Mouse (Mus musculus) neural tube, embryonic 14.5 days (tissue): ENCODE measurements around the gene Ptprc. TPM values are rescaled to one million over a fixed set of nuclear protein-coding genes. Genes with fewer than 3 reads are reported as not detected.

ENCODE experiments used
- ATAC-seq: fragments of 200-750 bp; cut with Nextera tagmentation; 2 replicates; pipeline ENCODE4 v1.8.0; 2017; ENCODE audit warnings: low read depth, mild to moderate bottlenecking, moderate TSS enrichment, moderate library complexity
- H3K27ac ChIP-seq: fragments of 300-500 bp; sonication (generic); 2 replicates; pipeline ENCODE4 v1.5.1; 2014; ENCODE audit warnings: low read depth, mild to moderate bottlenecking, control low read depth, low read length, moderate library complexity, mixed read lengths
- H3K27me3 ChIP-seq: fragments of 300-500 bp; sonication (generic); 2 replicates; pipeline ENCODE4 v1.6.1; 2014; ENCODE audit warnings: low read length; ENCODE audit not compliant: control insufficient read depth, insufficient read depth
- H3K36me3 ChIP-seq: fragments of 300-500 bp; sonication (generic); 2 replicates; pipeline ENCODE4 v1.6.1; 2014; ENCODE audit warnings: low read length, mixed read lengths; ENCODE audit not compliant: control insufficient read depth, insufficient read depth
- H3K4me1 ChIP-seq: fragments of 300-500 bp; sonication (generic); 2 replicates; pipeline ENCODE4 v1.6.1; 2014; ENCODE audit warnings: low read length; ENCODE audit not compliant: control insufficient read depth, insufficient read depth
- H3K4me2 ChIP-seq: fragments of 300-500 bp; sonication (generic); 2 replicates; pipeline ENCODE4 v1.6.1; 2014; ENCODE audit warnings: mild to moderate bottlenecking, low read depth, low read length, control low read depth
- H3K4me3 ChIP-seq: fragments of 300-500 bp; sonication (generic); 2 replicates; pipeline ENCODE4 v1.5.1; 2014; ENCODE audit warnings: low read depth, low read length, control low read depth, mixed read lengths
- H3K9ac ChIP-seq: fragments of 300-500 bp; sonication (generic); replicated peaks from 2 replicates; pipeline ENCODE4 v1.6.1; 2014; ENCODE audit warnings: low read depth, mild to moderate bottlenecking, control low read depth, low read length, mixed read lengths
- H3K9me3 ChIP-seq: fragments of 300-500 bp; sonication (generic); 2 replicates; pipeline ENCODE4 v1.6.1; 2016; ENCODE audit warnings: low read length; ENCODE audit not compliant: control insufficient read depth
- WGBS: fragments of 180-500 bp; shearing (Covaris S2); extraction: QIAGEN DNeasy Blood & Tissue Kit; methylation state at CpG from one replicate; pipeline ENCODE4 v1.1.7; 2014; 5-methylcytosine and 5-hydroxymethylcytosine counted together
- polyA plus RNA-seq: library from polyadenylated mRNA; unstranded; fragments of >200 nt; fragmentation: Nextera tagmentation; extraction: Ambion mirVana; gene quantifications from 2 replicates; pipeline ENCODE4 v1.2.1, GENCODE M21; 2014

The Ptprc gene
- polyA plus RNA-seq, 1 experiment from 2014 or later, result 0.51 TPM

- Histone ChIP-seq H3K4me1 (no peaks in the 10 kb centered on the region), H3K9me3 (no peaks in the 10 kb centered on the region), H3K4me3 (no peak overlapping the region), H3K27ac (no peak overlapping the region), H3K27me3 (no peaks in the 10 kb centered on the region), H3K36me3 (no peaks in the 10 kb centered on the region), H3K9ac (no peak overlapping the region), H3K4me2 (no peak overlapping the region)
- WGBS, result 71% methylated on average over 1 of the region's 1 CpGs
- no peak for ATAC-seq
Observed at GRCm38 (mm10) chr1:138125281-138125680, 50.2 kb downstream of the Ptprc start.

DNA sequence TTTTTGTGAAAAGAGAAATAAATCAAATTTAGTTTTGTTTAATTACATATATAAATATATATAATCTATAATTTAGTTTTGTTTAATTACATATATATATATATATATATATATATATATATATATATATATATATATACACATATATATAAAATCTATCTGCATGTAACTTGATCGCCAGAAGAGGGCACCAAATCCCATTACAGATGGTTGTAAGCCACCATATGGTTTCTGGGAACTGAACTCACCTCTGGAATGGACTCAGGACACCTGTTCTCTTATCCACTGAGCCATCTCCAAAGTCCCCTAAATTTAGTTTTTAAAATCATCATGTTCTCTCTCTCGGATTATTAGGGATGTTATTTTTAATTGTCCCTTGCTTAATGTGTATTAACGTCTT, 51.6 kb downstream of the Ptprc start:
- H3K9me3 ChIP-seq, result no peaks in the 10 kb centered on the region
- no peaks in the 10 kb centered on the region for H3K4me1 ChIP-seq
- no peak overlapping the region for H3K4me2 ChIP-seq
- no peaks in the 10 kb centered on the region for H3K27me3 ChIP-seq
- 42% methylated on average over 3 of the region's 3 CpGs for WGBS
- H3K36me3 ChIP-seq, result no peaks in the 10 kb centered on the region
- no peak for ATAC-seq
- H3K4me3 ChIP-seq, result no peak overlapping the region
- H3K9ac ChIP-seq, result no peak overlapping the region
- H3K27ac ChIP-seq, result no peak overlapping the region

DNA sequence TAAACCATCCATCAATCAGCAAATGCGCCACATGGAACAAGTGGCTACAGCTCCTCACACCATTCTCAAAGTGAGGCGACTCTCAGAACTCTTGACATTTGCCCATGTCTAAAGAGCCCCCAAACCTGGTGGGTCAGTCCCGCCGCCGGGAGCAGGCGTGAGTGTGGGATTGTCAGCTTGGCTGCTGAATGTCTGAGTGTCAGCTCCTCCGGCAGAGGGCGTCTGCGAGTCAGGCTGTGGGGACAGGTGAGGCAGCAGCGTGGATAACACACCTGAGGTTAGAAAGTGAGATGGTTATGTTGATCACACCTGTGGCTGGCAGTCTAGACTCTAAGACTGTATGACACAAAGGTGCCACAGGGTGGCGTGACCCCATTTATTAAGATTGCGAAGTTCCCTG, 55.6 kb downstream of the Ptprc start:
- H3K4me1 ChIP-seq, result no peaks in the 10 kb centered on the region
- no peaks in the 10 kb centered on the region for H3K9me3 ChIP-seq
- 65% methylated on average over 12 of the region's 12 CpGs for WGBS
- H3K9ac ChIP-seq, result no peak overlapping the region
- no peaks in the 10 kb centered on the region for H3K27me3 ChIP-seq
- no peaks in the 10 kb centered on the region for H3K36me3 ChIP-seq
- H3K4me3 ChIP-seq, result no peak overlapping the region
- no peak overlapping the region for H3K4me2 ChIP-seq
- no peak for ATAC-seq
- H3K27ac ChIP-seq, result no peak overlapping the region

DNA sequence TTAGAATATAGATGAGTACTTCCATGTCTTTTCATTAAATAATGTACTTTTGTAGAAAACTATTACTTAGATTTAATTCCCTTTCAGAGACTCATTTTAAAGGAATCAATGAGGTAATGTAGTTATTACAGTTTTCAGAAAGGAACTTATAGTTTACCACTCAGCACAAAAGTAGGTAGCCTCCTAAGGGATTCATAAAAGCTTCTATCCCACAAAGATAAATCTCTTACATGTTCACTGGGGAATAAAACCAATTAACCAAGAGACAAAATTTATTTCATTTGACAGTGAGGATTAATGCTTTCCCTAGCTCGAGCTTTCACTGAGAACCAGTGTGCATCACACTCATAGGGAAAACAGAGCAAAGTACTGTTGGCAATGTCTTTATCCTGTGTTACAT, 82.3 kb downstream of the Ptprc start:
- Histone ChIP-seq H3K4me3 (no peak overlapping the region), H3K36me3 (no peaks in the 10 kb centered on the region), H3K4me1 (no peaks in the 10 kb centered on the region; the same call in 1 of the 2 replicates), H3K9me3 (no peaks in the 10 kb centered on the region), H3K9ac (no peak overlapping the region), H3K27me3 (no peaks in the 10 kb centered on the region), H3K4me2 (no peak overlapping the region), H3K27ac (no peak overlapping the region)
- WGBS, result 26% methylated on average over 1 of the region's 1 CpGs
- ATAC-seq, result peak; percentile 65; the same call in 1 of the 2 replicates

DNA sequence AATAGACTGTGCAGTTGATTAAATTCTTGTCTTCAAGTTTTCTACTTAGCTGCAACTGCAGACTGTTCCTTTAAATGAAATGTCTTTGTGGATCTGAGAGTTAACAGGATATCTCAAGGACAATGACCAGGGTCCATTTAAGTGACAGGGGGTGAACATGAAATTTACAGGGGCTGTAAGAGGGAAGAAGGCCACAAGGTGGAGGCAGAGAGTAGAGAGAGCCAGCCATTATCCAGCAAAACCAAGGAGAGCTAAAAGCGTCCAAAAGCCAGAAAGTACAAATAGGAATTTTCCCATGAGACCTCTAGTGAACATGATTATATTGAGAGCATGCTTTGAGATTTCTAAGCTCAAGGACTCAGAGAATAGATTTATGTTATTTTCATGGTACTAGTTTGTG, 89.7 kb downstream of the Ptprc start:
- Histone ChIP-seq H3K9me3 (no peaks in the 10 kb centered on the region), H3K4me2 (no peak overlapping the region), H3K4me3 (no peak overlapping the region), H3K36me3 (no peaks in the 10 kb centered on the region), H3K9ac (no peak overlapping the region), H3K27me3 (no peaks in the 10 kb centered on the region), H3K4me1 (no peaks in the 10 kb centered on the region), H3K27ac (no peak overlapping the region)
- 3% methylated on average over 1 of the region's 1 CpGs for WGBS
- ATAC-seq, result peak; percentile 75

GRCm38 (mm10) chr1:138083707-138084106, 91.8 kb downstream of the Ptprc start:
- Histone ChIP-seq H3K4me1 (no peaks in the 10 kb centered on the region), H3K9ac (no peak overlapping the region), H3K27me3 (no peaks in the 10 kb centered on the region)

GRCm38 (mm10) chr1:138080308-138080707, 95.2 kb downstream of the Ptprc start:
- Histone ChIP-seq H3K4me2 (no peak overlapping the region), H3K4me1 (no peaks in the 10 kb centered on the region), H3K27ac (no peak overlapping the region), H3K4me3 (no peak overlapping the region), H3K9ac (no peak overlapping the region), H3K27me3 (no peaks in the 10 kb centered on the region), H3K9me3 (no peaks in the 10 kb centered on the region), H3K36me3 (no peaks in the 10 kb centered on the region)
- no peak for ATAC-seq
- WGBS, result 100% methylated on average over 1 of the region's 1 CpGs

More at GRCm38 (mm10) chr1:138083707-138084106, 91.8 kb downstream of the Ptprc start:
- no peak overlapping the region for H3K4me2 ChIP-seq
- H3K36me3 ChIP-seq, result no peaks in the 10 kb centered on the region
- H3K4me3 ChIP-seq, result no peak overlapping the region
- no peaks in the 10 kb centered on the region for H3K9me3 ChIP-seq
- no peak overlapping the region for H3K27ac ChIP-seq
- peak; percentile 39; the same call in 1 of the 2 replicates for ATAC-seq

- 35% methylated on average over 10 of the region's 10 CpGs for WGBS
- Histone ChIP-seq H3K4me1 (no peaks in the 10 kb centered on the region), H3K4me2 (0 out of 2 replicates have a peak overlapping the region, but pooled peaks have one; percentile 9), H3K9ac (no peak overlapping the region), H3K9me3 (no peaks in the 10 kb centered on the region), H3K27ac (no peak overlapping the region), H3K4me3 (no peak overlapping the region), H3K36me3 (no peaks in the 10 kb centered on the region), H3K27me3 (no peaks in the 10 kb centered on the region)
- peak; percentile 80 for ATAC-seq
Observed at GRCm38 (mm10) chr1:138044196-138044945, 131.1 kb downstream of the Ptprc start.

GRCm38 (mm10) chr1:138040556-138040955, 135.0 kb downstream of the Ptprc start:
- no peak overlapping the region for H3K4me2 ChIP-seq
- 54% methylated on average over 5 of the region's 5 CpGs for WGBS
- no peaks in the 10 kb centered on the region for H3K36me3 ChIP-seq
- no peaks in the 10 kb centered on the region for H3K9me3 ChIP-seq
- no peak for ATAC-seq
- no peaks in the 10 kb centered on the region for H3K27me3 ChIP-seq
- H3K4me1 ChIP-seq, result no peaks in the 10 kb centered on the region
- H3K27ac ChIP-seq, result no peak overlapping the region
- H3K4me3 ChIP-seq, result no peak overlapping the region
- H3K9ac ChIP-seq, result no peak overlapping the region
